Mouse (Mus musculus): ENCODE measurements around the gene Anp32b. TPM values are rescaled to one million over a fixed set of nuclear protein-coding genes. Genes with fewer than 3 reads are reported as not detected.

The Anp32b gene
- polyA plus RNA-seq, 1 experiment from 2014 or later: 156 TPM

DNA sequence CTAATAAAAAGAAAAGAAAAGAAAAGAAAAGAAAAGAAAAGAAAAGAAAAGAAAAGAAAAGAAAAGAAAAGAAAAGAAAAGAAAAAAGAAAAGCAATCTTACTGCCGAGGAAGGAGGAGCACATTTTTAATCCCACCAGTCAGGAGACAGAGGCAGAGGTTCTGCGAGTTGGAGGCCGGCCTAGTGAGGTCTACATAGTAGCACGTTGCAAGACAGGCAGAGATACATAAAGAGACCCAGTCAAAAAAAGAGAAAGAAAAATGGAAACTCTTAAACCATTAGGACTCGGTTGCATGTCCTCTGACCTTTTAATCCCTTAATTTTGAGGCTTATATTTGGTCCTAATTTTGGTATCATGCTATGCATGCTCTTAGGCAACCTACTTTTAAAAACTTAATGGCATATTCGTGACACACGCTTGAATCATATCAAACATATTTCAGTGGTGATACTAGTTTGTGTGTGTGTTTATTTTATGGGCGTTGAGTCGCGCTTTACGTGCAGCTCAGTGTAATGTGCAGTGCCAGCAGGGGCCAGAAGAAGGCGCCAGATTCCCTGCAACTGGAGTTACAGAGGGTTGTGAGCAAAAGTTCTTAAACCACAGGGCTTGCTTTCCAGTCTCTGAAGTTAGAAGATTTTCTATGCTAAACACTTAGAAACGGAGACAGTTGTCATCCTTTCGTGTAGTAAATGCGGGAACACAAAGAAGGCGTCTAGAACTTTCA, 57.2 kb downstream of the Anp32b start:
- ATAC-seq (replicated peaks; ENCODE audit: extremely low read depth, insufficient read depth, low FRiP score): peak; percentile 33; the same call in 1 of the 2 replicates
- Histone ChIP-seq H3K27me3 (ENCODE audit: control insufficient read depth, insufficient read depth, low read length) (no peaks in the 10 kb centered on the region; the same call in 1 of the 2 replicates), H3K9me3 (replicated peaks; ENCODE audit: control insufficient read depth, low read length) (no peaks in the 10 kb centered on the region), H3K27ac (ENCODE audit: low read length) (0 out of 2 replicates have a peak overlapping the region, but pooled peaks have one; percentile 30), H3K4me2 (ENCODE audit: low read depth, low read length) (peak overlapping the region; percentile 75), H3K9ac (ENCODE audit: low read length) (peak overlapping the region; percentile 44; the same call in 1 of the 2 replicates), H3K36me3 (ENCODE audit: control insufficient read depth, insufficient read depth) (0 out of 2 replicates have a peak, but pooled peaks cover 4% of the 10 kb centered on the region), H3K4me3 (ENCODE audit: low read length) (peak overlapping the region; percentile 61), H3K4me1 (ENCODE audit: control insufficient read depth, insufficient read depth, low read length) (no peaks in the 10 kb centered on the region)
- 11% methylated on average over 16 of the region's 16 CpGs for WGBS

DNA sequence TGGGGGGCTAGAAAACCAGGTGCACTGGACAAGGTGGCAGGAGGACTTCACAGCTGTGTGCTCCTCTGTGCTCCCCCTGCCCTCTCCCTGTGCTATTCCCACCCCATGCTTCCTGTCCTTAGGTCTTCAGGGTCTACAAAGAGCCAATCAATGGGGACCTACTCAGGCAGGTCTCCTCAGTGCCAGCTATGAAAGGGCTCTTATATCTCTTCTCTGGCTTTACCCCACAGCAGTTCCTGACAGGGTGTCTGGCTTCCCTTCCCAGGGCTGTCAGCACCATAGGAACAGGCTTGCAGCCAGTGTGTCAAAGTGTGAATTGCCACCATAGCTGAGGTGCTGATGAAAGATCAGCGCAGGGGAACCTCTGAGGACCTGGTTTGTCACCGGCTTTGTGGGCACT, 69.8 kb downstream of the Anp32b start:
- Histone ChIP-seq H3K27ac (ENCODE audit: low read length) (peak overlapping the region; percentile 30; the same call in 1 of the 2 replicates), H3K36me3 (ENCODE audit: control insufficient read depth, insufficient read depth) (no peaks in the 10 kb centered on the region), H3K9ac (ENCODE audit: low read length) (no peak overlapping the region), H3K27me3 (ENCODE audit: control insufficient read depth, insufficient read depth, low read length) (0 out of 2 replicates have a peak, but pooled peaks cover 10% of the 10 kb centered on the region), H3K9me3 (replicated peaks; ENCODE audit: control insufficient read depth, low read length) (peaks cover 7% of the 10 kb centered on the region), H3K4me2 (ENCODE audit: low read depth, low read length) (peak overlapping the region; percentile 28; the same call in 1 of the 2 replicates), H3K4me3 (ENCODE audit: low read length) (no peak overlapping the region), H3K4me1 (ENCODE audit: control insufficient read depth, insufficient read depth, low read length) (peaks cover 13% of the 10 kb centered on the region)
- peak; percentile 92 for ATAC-seq (replicated peaks; ENCODE audit: extremely low read depth, insufficient read depth, low FRiP score)
- WGBS: 24% methylated on average over 2 of the region's 2 CpGs

DNA sequence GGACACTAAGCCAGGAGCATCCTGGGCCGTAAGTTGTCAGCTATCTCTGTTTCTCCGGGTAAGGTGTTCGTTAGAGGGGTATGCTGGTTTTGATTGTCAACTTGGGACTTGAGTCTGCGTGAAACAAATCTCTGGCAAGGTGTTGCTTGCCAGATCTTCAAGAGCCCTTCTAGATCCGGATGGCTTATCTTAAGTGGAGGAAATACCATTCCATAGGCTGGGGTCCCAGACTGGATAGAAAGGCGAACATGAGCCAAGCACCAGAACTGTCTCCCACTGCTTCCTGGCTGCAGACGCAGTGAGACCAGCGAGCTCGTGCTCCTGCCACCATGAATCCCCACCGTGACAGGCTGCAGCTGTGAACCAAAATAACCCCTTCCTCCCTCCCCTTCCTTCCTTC, 70.8 kb downstream of the Anp32b start:
- H3K9me3 ChIP-seq (replicated peaks; ENCODE audit: control insufficient read depth, low read length): peaks cover 7% of the 10 kb centered on the region
- no peak overlapping the region for H3K4me2 ChIP-seq (ENCODE audit: low read depth, low read length)
- H3K4me1 ChIP-seq (ENCODE audit: control insufficient read depth, insufficient read depth, low read length): peaks cover 13% of the 10 kb centered on the region
- ATAC-seq (replicated peaks; ENCODE audit: extremely low read depth, insufficient read depth, low FRiP score): no peak; the same call in 1 of the 2 replicates
- WGBS: 45% methylated on average over 10 of the region's 10 CpGs
- no peak overlapping the region for H3K27ac ChIP-seq (ENCODE audit: low read length)
- H3K4me3 ChIP-seq (ENCODE audit: low read length): no peak overlapping the region
- no peak overlapping the region for H3K9ac ChIP-seq (ENCODE audit: low read length)
- 0 out of 2 replicates have a peak, but pooled peaks cover 10% of the 10 kb centered on the region for H3K27me3 ChIP-seq (ENCODE audit: control insufficient read depth, insufficient read depth, low read length)
- no peaks in the 10 kb centered on the region for H3K36me3 ChIP-seq (ENCODE audit: control insufficient read depth, insufficient read depth)

Other genes with a start within 250 kb of the Anp32b start
- not detected in 2 replicates for gene Foxe1, start 107.3 kb upstream of the Anp32b start, polyA plus RNA-seq (2015; fragmentation: Nextera tagmentation; extraction: Ambion mirVana)
- 8.6 and 11.1 TPM in 2 replicates for gene Trmo, start 61.5 kb upstream of the Anp32b start, polyA plus RNA-seq (2015; fragmentation: Nextera tagmentation; extraction: Ambion mirVana)
- gene Hemgn, start 37.4 kb upstream of the Anp32b start, polyA plus RNA-seq (2015; fragmentation: Nextera tagmentation; extraction: Ambion mirVana): 1.1 and 1.8 TPM in 2 replicates
- 52.1 and 62.3 TPM in 2 replicates for gene Nans, start 38.3 kb downstream of the Anp32b start, polyA plus RNA-seq (2015; fragmentation: Nextera tagmentation; extraction: Ambion mirVana)
- 1.9 and 4.7 TPM in 2 replicates for gene Trim14, start 85.2 kb downstream of the Anp32b start, polyA plus RNA-seq (2015; fragmentation: Nextera tagmentation; extraction: Ambion mirVana)
- 3.6 and 7.1 TPM in 2 replicates for gene Coro2a, start 151.3 kb downstream of the Anp32b start, polyA plus RNA-seq (2015; fragmentation: Nextera tagmentation; extraction: Ambion mirVana)
- 0.80 and 1.1 TPM in 2 replicates for gene Tbc1d2, start 199.3 kb downstream of the Anp32b start, polyA plus RNA-seq (2015; fragmentation: Nextera tagmentation; extraction: Ambion mirVana)

Data from heart, embryonic 16.5 days (tissue).